Mouse (Mus musculus) adrenal gland (tissue): ENCODE results near the gene 4930544D05Rik.
"Not testable (repeated sequence)": the region's sequence is repeated elsewhere in the genome, so short reads cannot be mapped to it uniquely, and the experiment has no call there.

ENCODE experiments used
- intact Hi-C: fragments of 180-260 bp; cut with DNase I; formaldehyde crosslinking; loops from one replicate; pipeline ENCODE4 v1.15.1; 2025
- long read RNA-seq, 2 experiments: library from polyadenylated mRNA; unstranded; transcript quantifications; one replicate each; pipeline ENCODE4 v2.0.0; 2020; ENCODE audit warnings: borderline replicate concordance in 1 of 2; ENCODE audit not compliant: insufficient replicate concordance in 1 of 2

Gene 4930544D05Rik
- long read RNA-seq, experiment 1 = 0 reads
- long read RNA-seq, experiment 2 = 0 reads

GRCm38 (mm10) chr11:70615516-70616093 is at the start of gene 4930544D05Rik:
Gene 4930544D05Rik (plus strand): TSS chr11:70615848.
- intact Hi-C loops = no loop called here

- intact Hi-C loops = no loop called here
Observed at GRCm38 (mm10) chr11:70566586-70566985, 49.1 kb upstream of the 4930544D05Rik start.

GRCm38 (mm10) chr11:70570614-70571013 is 45.0 kb upstream of the 4930544D05Rik start:
- intact Hi-C loops = not testable (repeated sequence)

GRCm38 (mm10) chr11:70571641-70572040 is 44.0 kb upstream of the 4930544D05Rik start:
- intact Hi-C loops = no loop called here

- intact Hi-C loops = no loop called here
Observed at GRCm38 (mm10) chr11:70572348-70572902, 43.2 kb upstream of the 4930544D05Rik start.

- intact Hi-C loops = no loop called here
Observed at GRCm38 (mm10) chr11:70573872-70574271, 41.8 kb upstream of the 4930544D05Rik start.

GRCm38 (mm10) chr11:70577201-70577600 is 38.4 kb upstream of the 4930544D05Rik start:
- intact Hi-C loops = no loop called here

GRCm38 (mm10) chr11:70578962-70579361 is 36.7 kb upstream of the 4930544D05Rik start:
- intact Hi-C loops = no loop called here

- intact Hi-C loops = no loop called here
Observed at GRCm38 (mm10) chr11:70579710-70580357, 35.8 kb upstream of the 4930544D05Rik start.

GRCm38 (mm10) chr11:70580358-70580720 is 35.3 kb upstream of the 4930544D05Rik start:
- intact Hi-C loops = no loop called here

- intact Hi-C loops = no loop called here
Observed at GRCm38 (mm10) chr11:70580921-70581320, 34.7 kb upstream of the 4930544D05Rik start.

GRCm38 (mm10) chr11:70582196-70582595 is 33.5 kb upstream of the 4930544D05Rik start:
- intact Hi-C loops = no loop called here

- intact Hi-C loops = no loop called here
Observed at GRCm38 (mm10) chr11:70583022-70583714, 32.5 kb upstream of the 4930544D05Rik start.

- intact Hi-C loops = no loop called here
Observed at GRCm38 (mm10) chr11:70583775-70584174, 31.9 kb upstream of the 4930544D05Rik start.

GRCm38 (mm10) chr11:70585457-70585856 is 30.2 kb upstream of the 4930544D05Rik start:
- intact Hi-C loops = no loop called here

- intact Hi-C loops = no loop called here
Observed at GRCm38 (mm10) chr11:70586261-70586660, 29.4 kb upstream of the 4930544D05Rik start.

- intact Hi-C loops = no loop called here
Observed at GRCm38 (mm10) chr11:70586954-70587353, 28.7 kb upstream of the 4930544D05Rik start.

- intact Hi-C loops = no loop called here
Observed at GRCm38 (mm10) chr11:70591733-70592132, 23.9 kb upstream of the 4930544D05Rik start.

- intact Hi-C loops = no loop called here
Observed at GRCm38 (mm10) chr11:70594253-70594989, 21.2 kb upstream of the 4930544D05Rik start.

GRCm38 (mm10) chr11:70595638-70596037 is 20.0 kb upstream of the 4930544D05Rik start:
- intact Hi-C loops = no loop called here

GRCm38 (mm10) chr11:70596094-70596493 is 19.6 kb upstream of the 4930544D05Rik start:
- intact Hi-C loops = no loop called here
